Mouse (Mus musculus) gastrocnemius, adult 2 months (tissue): ENCODE measurements around the gene Cyld. TPM values are rescaled to one million over a fixed set of nuclear protein-coding genes. Genes with fewer than 3 reads are reported as not detected.
"Not testable (repeated sequence)": the region's sequence is repeated elsewhere in the genome, so short reads cannot be mapped to it uniquely, and the experiment has no call there.

Source experiments
- DNase-seq: peaks from one replicate; pipeline ENCODE4 v3.0.0; 2022
- H3K27ac ChIP-seq: fragments of 200-600 bp; 2 replicates; pipeline ENCODE4 v1.8.1; 2022; ENCODE audit warnings: mild to moderate bottlenecking
- H3K4me3 ChIP-seq: fragments of 200-600 bp; 2 replicates; pipeline ENCODE4 v1.8.1; 2022; ENCODE audit warnings: mild to moderate bottlenecking, moderate library complexity
- CTCF ChIP-seq: fragments of 200-600 bp; IDR thresholded peaks from 2 replicates; pipeline ENCODE4 v1.8.1; 2022; ENCODE audit warnings: antibody characterized with exemption, mild to moderate bottlenecking, moderate library complexity
- intact Hi-C: fragments of 180-260 bp; cut with DNase I; formaldehyde crosslinking; loops from one replicate; pipeline ENCODE4 v1.15.1; 2025
- total RNA-seq, 2 experiments: library from RNA; stranded (reverse); gene quantifications; 2 replicates each; pipeline ENCODE4 v1.2.3; 2021

The Cyld gene
- total RNA-seq, 2 experiments from 2014 or later, result 18.1 to 22.5 TPM

DNA sequence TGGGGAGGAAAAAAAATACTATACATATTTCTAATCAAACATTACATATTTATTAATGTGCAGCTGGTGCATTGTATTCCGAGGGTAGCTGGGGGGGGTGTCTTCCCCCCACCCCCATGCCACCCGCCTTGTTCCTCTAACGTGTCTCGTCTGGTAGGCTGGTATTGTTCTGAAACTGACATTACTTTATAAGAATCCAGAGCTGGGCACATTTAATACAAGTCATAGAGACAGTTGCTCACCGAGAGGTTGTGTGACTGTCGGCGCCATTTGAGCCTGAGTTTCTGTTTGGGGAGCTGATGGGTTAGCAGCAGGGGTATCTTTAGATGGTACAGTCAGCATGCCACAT is 78.4 kb downstream of the Cyld start:
- no peak for DNase-seq
- intact Hi-C loops, result no loop called here
- Histone ChIP-seq H3K4me3 (peak overlapping the region; percentile 5; the same call in 1 of the 2 replicates), H3K27ac (no peak overlapping the region)
- TF ChIP-seq CTCF, result no peak

- TF ChIP-seq CTCF, result no peak
- DNase-seq, result no peak
- H3K4me3 ChIP-seq, result no peak overlapping the region
- intact Hi-C loops, result no loop called here
- H3K27ac ChIP-seq, result no peak overlapping the region
These were observed 83.3 kb downstream of the Cyld start for GRCm38 (mm10) chr8:88780142-88780541.

- H3K4me3 ChIP-seq, result no peak overlapping the region
- intact Hi-C loops, result no loop called here
- TF ChIP-seq CTCF, result no peak
- DNase-seq, result no peak
- H3K27ac ChIP-seq, result no peak overlapping the region
These were observed 84.5 kb downstream of the Cyld start for GRCm38 (mm10) chr8:88781283-88781682.

DNA sequence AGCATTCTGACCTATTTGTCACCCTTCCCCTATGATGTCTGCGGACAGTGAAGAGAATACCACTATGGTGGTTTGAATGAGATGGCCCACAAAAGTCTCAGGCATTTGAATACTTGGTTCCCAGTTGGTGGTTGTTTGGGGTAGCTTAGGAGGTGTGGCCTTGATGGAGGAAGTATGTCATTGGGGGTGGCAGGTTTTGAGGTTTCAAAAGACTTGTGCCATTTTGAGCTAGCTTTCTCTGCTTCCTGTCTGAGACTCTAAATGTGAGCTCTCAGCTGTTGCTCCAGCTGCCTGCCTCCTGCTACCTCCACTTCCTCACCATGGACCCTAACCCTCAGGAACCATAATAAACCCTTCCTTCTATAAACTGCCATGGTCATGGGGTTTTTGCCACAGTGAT is 86.9 kb downstream of the Cyld start:
- H3K4me3 ChIP-seq, result no peak overlapping the region
- DNase-seq, result no peak
- no peak for TF ChIP-seq CTCF
- H3K27ac ChIP-seq, result no peak overlapping the region
- intact Hi-C loops, result no loop called here

- H3K4me3 ChIP-seq, DNase-seq, intact Hi-C loops, H3K27ac ChIP-seq: not testable (repeated sequence)
These were observed 91.5 kb downstream of the Cyld start for GRCm38 (mm10) chr8:88788335-88788734.

DNA sequence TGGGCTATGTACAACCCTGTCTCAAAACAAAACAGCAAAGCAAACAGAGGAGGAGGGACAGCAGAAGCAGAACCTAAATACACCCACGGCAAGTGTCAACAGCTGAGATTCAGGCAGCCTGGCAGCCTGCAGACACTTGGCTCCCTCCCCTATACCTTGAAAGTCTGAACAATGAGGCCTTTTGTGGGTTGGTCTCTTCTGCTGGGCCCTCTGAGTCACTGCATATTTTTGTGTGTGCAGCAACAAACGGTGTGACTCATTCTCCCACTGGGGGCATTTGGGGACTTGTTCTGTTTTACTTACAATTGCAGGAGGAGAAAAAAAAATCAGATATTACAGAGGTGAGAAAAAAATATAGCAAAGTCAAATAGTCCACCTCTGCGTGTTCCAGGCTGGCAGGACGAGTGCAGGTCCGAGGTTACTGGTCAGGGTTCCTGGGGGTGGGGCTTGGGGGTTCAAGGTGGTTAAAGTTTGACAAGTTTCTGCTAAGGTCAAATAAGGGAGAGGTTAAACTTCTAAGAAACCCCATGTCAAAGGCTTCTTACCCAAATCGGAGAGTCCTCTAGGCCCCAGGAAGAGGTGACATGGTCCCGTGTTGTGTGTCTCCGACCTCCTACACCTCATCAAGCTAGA is 96.0 kb downstream of the Cyld start:
- no peak for TF ChIP-seq CTCF
- no peak overlapping the region for H3K4me3 ChIP-seq
- DNase-seq, result peak; percentile 24
- H3K27ac ChIP-seq, result no peak overlapping the region
- intact Hi-C loops, result no loop called here

GRCm38 (mm10) chr8:88793324-88793722 is 96.5 kb downstream of the Cyld start:
- TF ChIP-seq CTCF, result no peak
- no peak overlapping the region for H3K27ac ChIP-seq
- H3K4me3 ChIP-seq, result no peak overlapping the region
- intact Hi-C loops, result no loop called here
- no peak for DNase-seq

- H3K27ac ChIP-seq, result no peak overlapping the region
- intact Hi-C loops, result no loop called here
- no peak overlapping the region for H3K4me3 ChIP-seq
- DNase-seq, result no peak
- TF ChIP-seq CTCF, result no peak
These were observed 97.2 kb downstream of the Cyld start for GRCm38 (mm10) chr8:88793746-88794614.

GRCm38 (mm10) chr8:88794615-88794907 is 97.7 kb downstream of the Cyld start:
- TF ChIP-seq CTCF, result peak; percentile 26; the same call in 1 of the 2 replicates
- intact Hi-C loops, result no loop called here
- H3K4me3 ChIP-seq, result no peak overlapping the region

DNA sequence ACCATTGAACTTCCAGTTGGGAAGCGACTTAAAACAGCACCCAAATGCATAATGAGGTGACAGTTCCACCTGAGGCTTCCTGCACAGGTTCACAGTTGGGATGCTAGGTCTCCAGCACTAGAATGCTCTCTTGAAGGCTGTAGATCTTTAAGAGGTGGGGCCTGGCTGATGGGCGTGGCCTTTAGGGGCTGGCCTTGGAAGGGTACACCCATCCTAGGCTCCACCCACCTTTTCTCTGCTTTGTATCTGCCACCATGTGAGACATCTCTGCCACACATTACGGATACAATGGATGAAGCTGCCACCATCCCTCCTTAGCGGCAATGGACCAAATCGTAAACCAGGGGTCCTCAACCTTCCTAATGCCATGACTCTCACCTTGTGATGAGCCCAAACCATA is 99.1 kb downstream of the Cyld start:
- H3K27ac ChIP-seq, result no peak overlapping the region
- H3K4me3 ChIP-seq, result no peak overlapping the region
- intact Hi-C loops, result no loop called here

More at GRCm38 (mm10) chr8:88794615-88794907, 97.7 kb downstream of the Cyld start:
- DNase-seq, result no peak
- no peak overlapping the region for H3K27ac ChIP-seq

DNA sequence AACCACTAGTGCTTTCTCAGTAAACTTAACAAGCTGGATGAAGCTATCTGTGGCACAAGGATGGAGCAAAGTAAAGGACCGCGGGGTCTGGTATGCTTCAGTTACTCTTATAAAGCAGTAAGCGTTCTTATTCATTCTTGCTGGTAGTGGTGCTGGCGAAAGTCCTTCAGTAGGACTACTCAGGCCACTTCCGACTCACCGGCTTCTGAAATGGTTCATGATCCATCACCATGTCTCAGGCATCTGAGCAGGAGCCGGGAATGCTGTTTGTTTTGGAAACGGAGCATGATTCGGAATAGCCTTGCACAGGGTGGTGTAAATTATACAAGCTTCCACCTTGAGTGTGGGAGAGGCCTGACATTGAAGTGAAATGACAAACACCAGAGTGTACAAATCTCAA is 99.8 kb downstream of the Cyld start:
- no peak for DNase-seq
- no peak for TF ChIP-seq CTCF
- no peak overlapping the region for H3K4me3 ChIP-seq
- intact Hi-C loops, result no loop called here
- no peak overlapping the region for H3K27ac ChIP-seq

More for the DNA sequence above, 99.1 kb downstream of the Cyld start:
- no peak for TF ChIP-seq CTCF
- no peak for DNase-seq

Other genes starting within 250 kb of the Cyld start
- 1 to 10 TPM in 1 of 2 experiments, under 1 TPM in 1; 0.82 to 1.7 TPM for gene Nkd1, start 175.7 kb upstream of the Cyld start, total RNA-seq
- under 1 TPM in 1 of 2 experiments, not detected in 1; 0.28 TPM for gene Snx20, start 60.9 kb upstream of the Cyld start, total RNA-seq
- under 1 TPM; 0.31 to 0.53 TPM for gene Nod2, start 49.7 kb upstream of the Cyld start, total RNA-seq